Mouse (Mus musculus) ES-Bruce4 (cell line): ENCODE data around the gene Zbtb7a.

ENCODE experiments used
- CTCF ChIP-seq: IDR thresholded peaks from one replicate; pipeline ENCODE4 v1.8.1; 2011; ENCODE audit warnings: low read depth, low read length
- EP300 ChIP-seq: IDR thresholded peaks from 2 replicates; pipeline ENCODE4 v1.6.1; 2011; ENCODE audit warnings: low read depth, low read length; ENCODE audit not compliant: insufficient read depth

GRCm38 (mm10) chr10:81112946-81113345 is 22.1 kb upstream of the Zbtb7a start:
- no peak for TF ChIP-seq CTCF
- no peak for TF ChIP-seq EP300
